Mouse (Mus musculus) activated CD4-positive, CD25-positive, alpha-beta regulatory T cell, adult 4 months (primary cell): ENCODE results near the gene Ccdc184. TPM values are rescaled to one million over a fixed set of nuclear protein-coding genes. Genes with fewer than 3 reads are reported as not detected.

Experiments used
- ATAC-seq: one replicate; pipeline ENCODE4 v1.8.0; 2017
- polyA plus RNA-seq, 2 experiments: library from polyadenylated mRNA; unstranded; fragments of 100-300 nt; shearing (Covaris generic); gene quantifications; one replicate each; pipeline ENCODE4 v1.2.1; 2017

Gene Ccdc184
- under 1 TPM in 1 of 2 experiments, not detected in 1; 0.25 TPM for polyA plus RNA-seq

- no peak for ATAC-seq
Measured at GRCm38 (mm10) chr15:98166963-98167644, at the start of gene Ccdc184. Gene Ccdc184, plus strand, starts transcription at chr15:98167158.

GRCm38 (mm10) chr15:98119363-98119762, 47.6 kb upstream of the Ccdc184 start:
- no peak for ATAC-seq

GRCm38 (mm10) chr15:98120831-98121230, 46.1 kb upstream of the Ccdc184 start:
- no peak for ATAC-seq

- no peak for ATAC-seq
Measured at GRCm38 (mm10) chr15:98131001-98131400, 36.0 kb upstream of the Ccdc184 start.

- no peak for ATAC-seq
Measured at GRCm38 (mm10) chr15:98131451-98131850, 35.5 kb upstream of the Ccdc184 start.

GRCm38 (mm10) chr15:98131942-98132655, 34.9 kb upstream of the Ccdc184 start:
- no peak for ATAC-seq

GRCm38 (mm10) chr15:98133471-98133870, 33.5 kb upstream of the Ccdc184 start:
- ATAC-seq = no peak

- ATAC-seq = no peak
Measured at GRCm38 (mm10) chr15:98134034-98134433, 32.9 kb upstream of the Ccdc184 start.

- no peak for ATAC-seq
Measured at GRCm38 (mm10) chr15:98134666-98135065, 32.3 kb upstream of the Ccdc184 start.

GRCm38 (mm10) chr15:98135671-98136070, 31.3 kb upstream of the Ccdc184 start:
- no peak for ATAC-seq

- no peak for ATAC-seq
Measured at GRCm38 (mm10) chr15:98136871-98137270, 30.1 kb upstream of the Ccdc184 start.

- ATAC-seq = no peak
Measured at GRCm38 (mm10) chr15:98139763-98140162, 27.2 kb upstream of the Ccdc184 start.

GRCm38 (mm10) chr15:98140809-98141208, 26.1 kb upstream of the Ccdc184 start:
- ATAC-seq = no peak

- no peak for ATAC-seq
Measured at GRCm38 (mm10) chr15:98142515-98142914, 24.4 kb upstream of the Ccdc184 start.

GRCm38 (mm10) chr15:98144861-98145507, 22.0 kb upstream of the Ccdc184 start:
- ATAC-seq = no peak

GRCm38 (mm10) chr15:98145559-98146181, 21.3 kb upstream of the Ccdc184 start:
- ATAC-seq = peak; percentile 92

- ATAC-seq = no peak
Measured at GRCm38 (mm10) chr15:98148356-98148755, 18.6 kb upstream of the Ccdc184 start.

- ATAC-seq = no peak
Measured at GRCm38 (mm10) chr15:98149166-98149602, 17.8 kb upstream of the Ccdc184 start.

GRCm38 (mm10) chr15:98152916-98153315, 14.0 kb upstream of the Ccdc184 start:
- ATAC-seq = no peak

- ATAC-seq = peak; percentile 69
Measured at GRCm38 (mm10) chr15:98153625-98154024, 13.3 kb upstream of the Ccdc184 start.

- no peak for ATAC-seq
Measured at GRCm38 (mm10) chr15:98154146-98154545, 12.8 kb upstream of the Ccdc184 start.

- no peak for ATAC-seq
Measured at GRCm38 (mm10) chr15:98154631-98155030, 12.3 kb upstream of the Ccdc184 start.

- ATAC-seq = no peak
Measured at GRCm38 (mm10) chr15:98155272-98155671, 11.7 kb upstream of the Ccdc184 start.
